Mouse (Mus musculus) thymus, postnatal 25 days (tissue): ENCODE data around the gene Mrpl52.
A peak's percentile ranks its signal among the peaks of the same experiment; 100 is the strongest.

Source experiments
- DNase-seq: peaks from one replicate; pipeline ENCODE4 v3.0.0; 2022

Mrpl52 gene

GRCm38 (mm10) chr14:54426689-54427398 is at the start of gene Mrpl52:
TSS of gene Mrpl52 (plus strand) at chr14:54426909.
- peak; percentile 90 for DNase-seq

- DNase-seq = no peak
Observed at GRCm38 (mm10) chr14:54377166-54377565, 49.5 kb upstream of the Mrpl52 start.

GRCm38 (mm10) chr14:54379571-54379970 is 47.1 kb upstream of the Mrpl52 start:
- no peak for DNase-seq

GRCm38 (mm10) chr14:54380616-54381015 is 46.1 kb upstream of the Mrpl52 start:
- DNase-seq = no peak

- no peak for DNase-seq
Observed at GRCm38 (mm10) chr14:54381816-54382215, 44.9 kb upstream of the Mrpl52 start.

- no peak for DNase-seq
Observed at GRCm38 (mm10) chr14:54382641-54383040, 44.1 kb upstream of the Mrpl52 start.

GRCm38 (mm10) chr14:54383355-54383771 is 43.3 kb upstream of the Mrpl52 start:
- DNase-seq = no peak

- DNase-seq = no peak
Observed at GRCm38 (mm10) chr14:54384396-54384795, 42.3 kb upstream of the Mrpl52 start.

- no peak for DNase-seq
Observed at GRCm38 (mm10) chr14:54385968-54386618, 40.6 kb upstream of the Mrpl52 start.

- DNase-seq = no peak
Observed at GRCm38 (mm10) chr14:54387546-54387945, 39.2 kb upstream of the Mrpl52 start.

- no peak for DNase-seq
Observed at GRCm38 (mm10) chr14:54390843-54391242, 35.9 kb upstream of the Mrpl52 start.

- DNase-seq = no peak
Observed at GRCm38 (mm10) chr14:54393794-54394193, 32.9 kb upstream of the Mrpl52 start.

GRCm38 (mm10) chr14:54394309-54394708 is 32.4 kb upstream of the Mrpl52 start:
- DNase-seq = no peak

- no peak for DNase-seq
Observed at GRCm38 (mm10) chr14:54396685-54397084, 30.0 kb upstream of the Mrpl52 start.

GRCm38 (mm10) chr14:54397872-54398527 is 28.7 kb upstream of the Mrpl52 start:
- DNase-seq = no peak

- no peak for DNase-seq
Observed at GRCm38 (mm10) chr14:54398528-54398916, 28.2 kb upstream of the Mrpl52 start.

- no peak for DNase-seq
Observed at GRCm38 (mm10) chr14:54398921-54399382, 27.8 kb upstream of the Mrpl52 start.

- DNase-seq = no peak
Observed at GRCm38 (mm10) chr14:54401723-54402122, 25.0 kb upstream of the Mrpl52 start.

GRCm38 (mm10) chr14:54408336-54409056 is 18.2 kb upstream of the Mrpl52 start:
- DNase-seq = no peak

- DNase-seq = no peak
Observed at GRCm38 (mm10) chr14:54409057-54409645, 17.6 kb upstream of the Mrpl52 start.

GRCm38 (mm10) chr14:54409980-54410810 is 16.5 kb upstream of the Mrpl52 start:
- DNase-seq = no peak
